Comparison of ENCODE assay signal across 22 mouse cellular contexts in the genomic region with DNA sequence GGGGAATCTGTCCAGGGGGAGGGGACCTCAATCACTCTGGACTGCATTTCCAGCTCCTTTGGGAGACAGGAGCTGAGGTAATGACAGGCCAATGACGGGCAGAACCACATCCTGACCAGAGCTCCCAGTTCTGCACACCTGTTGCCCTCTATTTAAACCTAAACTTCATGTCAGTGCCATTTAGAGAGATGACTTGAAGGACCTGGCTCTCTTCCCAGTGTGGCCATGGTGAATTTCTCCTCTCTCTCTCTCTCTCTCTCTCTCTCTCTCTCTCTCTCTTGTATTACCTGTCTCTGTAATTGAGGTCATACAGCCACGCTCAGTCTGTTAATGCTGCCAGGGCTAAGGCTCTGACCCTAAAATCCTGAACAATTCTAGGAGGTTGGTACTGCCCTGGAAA. TPM values are rescaled to one million over a fixed set of nuclear protein-coding genes. Genes with fewer than 3 reads are reported as not detected.
DNase-seq lines count a peak whose midpoint lies in the region; ATAC-seq and TF ChIP-seq lines count a peak whose summit lies in the region.
"Had no signal": no experiment of that assay in that cellular context is flagged by ENCODE, and none has a peak within 500 bp of the region (broad histone marks: within the 10 kb centered on the region; RNA-seq: fewer than 3 reads in every experiment).

No protein-coding gene starts in this region.

- no peak overlapping the region for H3K9ac ChIP-seq in hindbrain, postnatal 0 days (replicated peaks; ENCODE audit: low read length)
- no peak overlapping the region for H3K9ac ChIP-seq in stomach, postnatal 0 days (ENCODE audit: low read length)
- H3K9ac ChIP-seq in forebrain, embryonic 14.5 days (ENCODE audit: low read length) = no peak overlapping the region

- no peaks in the 10 kb centered on the region for H3K27me3 ChIP-seq in hindbrain, postnatal 0 days (ENCODE audit: insufficient read depth, low read length)
- H3K27me3 ChIP-seq in hindbrain, embryonic 10.5 days (ENCODE audit: insufficient read depth, poor library complexity, severe bottlenecking) = no peaks in the 10 kb centered on the region; the same call in 1 of the 2 replicates
- no peaks in the 10 kb centered on the region for H3K27me3 ChIP-seq in stomach, postnatal 0 days (ENCODE audit: control insufficient read depth, insufficient read depth, low read length)
- no peaks in the 10 kb centered on the region; the same call in 1 of the 2 replicates for H3K27me3 ChIP-seq in forebrain, embryonic 14.5 days (replicated peaks; ENCODE audit: control insufficient read depth, insufficient read depth, low read length)

- H3K4me2 ChIP-seq in hindbrain, postnatal 0 days (ENCODE audit: low read depth, low read length) = no peak overlapping the region
- no peak overlapping the region for H3K4me2 ChIP-seq in stomach, postnatal 0 days (replicated peaks; ENCODE audit: low read depth)
- H3K4me2 ChIP-seq in forebrain, embryonic 14.5 days (ENCODE audit: low read length) = no peak overlapping the region

- intact Hi-C loops in left cerebral cortex, postnatal 4 days (cut with DNase I) = no loop called here
- intact Hi-C loops in left cerebral cortex, postnatal 10 days (cut with DNase I) = no loop called here

- TF ChIP-seq CTCF in hindbrain, postnatal 0 days (IDR thresholded peaks at IDR 0.05; ENCODE audit: low read depth) = no peak
- no peak for TF ChIP-seq CTCF in stomach, postnatal 0 days (IDR thresholded peaks at IDR 0.05; ENCODE audit: low read depth)

- H3K4me3 ChIP-seq in hindbrain, postnatal 0 days (ENCODE audit: low read length) = no peak overlapping the region
- H3K4me3 ChIP-seq in hindbrain, embryonic 10.5 days = no peak overlapping the region
- H3K4me3 ChIP-seq in stomach, postnatal 0 days (ENCODE audit: low read depth, low read length) = no peak overlapping the region
- no peak overlapping the region for H3K4me3 ChIP-seq in forebrain, embryonic 14.5 days (ENCODE audit: low read depth, low read length)

- ATAC-seq in hindbrain, postnatal 0 days = no peak
- ATAC-seq in stomach, postnatal 0 days (ENCODE audit: low FRiP score, low TSS enrichment) = 0 out of 2 replicates have a peak, but pooled peaks have one; percentile 8
- ATAC-seq in forebrain, embryonic 14.5 days = no peak
- ATAC-seq: activated CD4-positive, CD25-positive, alpha-beta regulatory T cell, adult 4 months; CD4-positive, CD25-positive, alpha-beta regulatory T cell, adult 4 months; Patski had no signal

- WGBS in hindbrain, postnatal 0 days = 58% methylated on average over 2 of the region's 2 CpGs
- 83% methylated on average over 2 of the region's 2 CpGs for WGBS in hindbrain, embryonic 10.5 days
- 49% methylated on average over 2 of the region's 2 CpGs for WGBS in stomach, postnatal 0 days
- WGBS in forebrain, embryonic 14.5 days = 79% methylated on average over 2 of the region's 2 CpGs

- H3K27ac ChIP-seq in hindbrain, postnatal 0 days = no peak overlapping the region
- no peak overlapping the region for H3K27ac ChIP-seq in hindbrain, embryonic 10.5 days
- no peak overlapping the region for H3K27ac ChIP-seq in stomach, postnatal 0 days (replicated peaks)
- H3K27ac ChIP-seq in forebrain, embryonic 14.5 days (ENCODE audit: low read depth, low read length) = no peak overlapping the region

- H3K36me3 ChIP-seq in hindbrain, postnatal 0 days (ENCODE audit: insufficient read depth, low read length) = no peaks in the 10 kb centered on the region
- no peaks in the 10 kb centered on the region for H3K36me3 ChIP-seq in hindbrain, embryonic 10.5 days
- no peaks in the 10 kb centered on the region for H3K36me3 ChIP-seq in stomach, postnatal 0 days (ENCODE audit: control insufficient read depth, insufficient read depth, low read length)
- no peaks in the 10 kb centered on the region for H3K36me3 ChIP-seq in forebrain, embryonic 14.5 days (ENCODE audit: control insufficient read depth, insufficient read depth, low read length)
- H3K36me3 ChIP-seq: G1E had no signal

- DNase-seq in cerebellum, postnatal 10 days = peak; percentile 47 to 64
- no peak for DNase-seq in cerebellum, adult 18-20 months
- DNase-seq in hindbrain, postnatal 0 days (ENCODE audit: low spot score) = peak; percentile 32
- no peak for DNase-seq in hindbrain, embryonic 10.5 days (ENCODE audit: low spot score)
- DNase-seq in left cerebral cortex, postnatal 4 days = peak; percentile 20
- no peak for DNase-seq in left cerebral cortex, postnatal 10 days (ENCODE audit: extremely low spot score in 1 of 2, low spot score in 2 of 2)
- DNase-seq in stomach, postnatal 0 days (ENCODE audit: low spot score) = no peak
- no peak for DNase-seq in forebrain, embryonic 14.5 days (ENCODE audit: low spot score)
- DNase-seq: adrenal gland, adult 2 months; adrenal gland, adult 8-10 months; adrenal gland, postnatal 10 days; adrenal gland, postnatal 14 days; adrenal gland, postnatal 25 days; adrenal gland, postnatal 36 days; B cell, adult 2 months had no signal

- no peaks in the 10 kb centered on the region for H3K9me3 ChIP-seq in hindbrain, postnatal 0 days (ENCODE audit: low read length)
- no peaks in the 10 kb centered on the region for H3K9me3 ChIP-seq in hindbrain, embryonic 10.5 days
- no peaks in the 10 kb centered on the region for H3K9me3 ChIP-seq in stomach, postnatal 0 days (ENCODE audit: control insufficient read depth, low read length)
- H3K9me3 ChIP-seq in forebrain, embryonic 14.5 days (replicated peaks; ENCODE audit: control insufficient read depth, low read length) = no peaks in the 10 kb centered on the region

- no peak for TF ChIP-seq EP300 in stomach, postnatal 0 days (optimal IDR thresholded peaks at IDR 0.05)

- peaks cover 32% of the 10 kb centered on the region for H3K4me1 ChIP-seq in hindbrain, postnatal 0 days (ENCODE audit: insufficient read depth, low read length)
- peaks cover 24% of the 10 kb centered on the region for H3K4me1 ChIP-seq in hindbrain, embryonic 10.5 days (replicated peaks)
- no peaks in the 10 kb centered on the region for H3K4me1 ChIP-seq in stomach, postnatal 0 days (replicated peaks; ENCODE audit: control insufficient read depth, insufficient read depth)
- H3K4me1 ChIP-seq in forebrain, embryonic 14.5 days (ENCODE audit: control insufficient read depth, insufficient read depth, low read length) = 0 out of 2 replicates have a peak, but pooled peaks cover 9% of the 10 kb centered on the region

RNA-seq across cellular contexts. Expression of a gene that starts 58.1 kb away (rescaled TPM):
- 98.9 and 115 TPM in 2 replicates for total RNA-seq in hindbrain, postnatal 0 days (2014; rRNA removed)
- 16.7 and 17.7 TPM in 2 replicates for polyA plus RNA-seq in hindbrain, postnatal 0 days (2015; fragmentation: Nextera tagmentation; extraction: Ambion mirVana)
- polyA plus RNA-seq in hindbrain, embryonic 10.5 days (2016; fragmentation: Nextera tagmentation; extraction: Ambion mirVana) = 0.24 and 0.27 TPM in 2 replicates
- 100 to 1,000 TPM; 134 to 144 TPM for total RNA-seq in left cerebral cortex, postnatal 4 days (2021)
- 100 to 1,000 TPM; 242 to 264 TPM for total RNA-seq in left cerebral cortex, postnatal 10 days (2021)
- 0.04 and 0.06 TPM in 2 replicates for polyA plus RNA-seq in stomach, postnatal 0 days (2015; fragmentation: Nextera tagmentation; extraction: Ambion mirVana)
- 1.7 and 3.5 TPM in 2 replicates for polyA plus RNA-seq in forebrain, embryonic 14.5 days (2014; fragmentation: Nextera tagmentation; extraction: Ambion mirVana)
- total RNA-seq: CH12.LX, MEL had no signal
- polyA plus RNA-seq: C2C12, G1E, Patski had no signal

Comparison
In these comparisons a context has a peak if more than half of its experiments do, and no peak if none do; other contexts are left out.
1. DNase-seq: peak in cerebellum, postnatal 10 days (2 of 2), hindbrain, postnatal 0 days (single experiment) and left cerebral cortex, postnatal 4 days (single experiment); none in cerebellum, adult 18-20 months (0 of 2), hindbrain, embryonic 10.5 days (single experiment), left cerebral cortex, postnatal 10 days (0 of 2), stomach, postnatal 0 days (single experiment) and forebrain, embryonic 14.5 days (single experiment).